Mouse (Mus musculus) gastrocnemius, postnatal 4 days (tissue): Measurements from ENCODE around the gene Cnpy4. TPM values are rescaled to one million over a fixed set of nuclear protein-coding genes. Genes with fewer than 3 reads are reported as not detected.

Source experiments
- DNase-seq, 2 experiments: peaks; one replicate each; pipeline ENCODE4 v3.0.0; 2021 to 2022; ENCODE audit warnings: low spot score in 2 of 2, mixed read lengths in 2 of 2
- long read RNA-seq, 2 experiments: library from polyadenylated mRNA; stranded (forward); transcript quantifications; one replicate each; pipeline ENCODE4 v2.0.0; 2021
- total RNA-seq, 2 experiments: library from RNA; stranded (reverse); gene quantifications; 2 replicates each; pipeline ENCODE4 v1.2.3; 2021

Gene Cnpy4
- 10 to 100 TPM; 18.9 to 19.9 TPM for total RNA-seq
- long read RNA-seq, experiment 1, transcript Cnpy4-202 (6 exons, 1,855 nt) = major isoform, 19 of 20 reads
- long read RNA-seq, experiment 1, partial matches to known transcripts = 0 of 20 reads
- long read RNA-seq, experiment 1, other reads (novel, unspliced or antisense) = 1 of 20 reads
- long read RNA-seq, experiment 2, transcript Cnpy4-202 (6 exons, 1,855 nt) = major isoform, 16 of 17 reads
- long read RNA-seq, experiment 2, partial matches to known transcripts = 1 of 17 reads
- long read RNA-seq, experiment 2, other reads (novel, unspliced or antisense) = 0 of 17 reads

DNA sequence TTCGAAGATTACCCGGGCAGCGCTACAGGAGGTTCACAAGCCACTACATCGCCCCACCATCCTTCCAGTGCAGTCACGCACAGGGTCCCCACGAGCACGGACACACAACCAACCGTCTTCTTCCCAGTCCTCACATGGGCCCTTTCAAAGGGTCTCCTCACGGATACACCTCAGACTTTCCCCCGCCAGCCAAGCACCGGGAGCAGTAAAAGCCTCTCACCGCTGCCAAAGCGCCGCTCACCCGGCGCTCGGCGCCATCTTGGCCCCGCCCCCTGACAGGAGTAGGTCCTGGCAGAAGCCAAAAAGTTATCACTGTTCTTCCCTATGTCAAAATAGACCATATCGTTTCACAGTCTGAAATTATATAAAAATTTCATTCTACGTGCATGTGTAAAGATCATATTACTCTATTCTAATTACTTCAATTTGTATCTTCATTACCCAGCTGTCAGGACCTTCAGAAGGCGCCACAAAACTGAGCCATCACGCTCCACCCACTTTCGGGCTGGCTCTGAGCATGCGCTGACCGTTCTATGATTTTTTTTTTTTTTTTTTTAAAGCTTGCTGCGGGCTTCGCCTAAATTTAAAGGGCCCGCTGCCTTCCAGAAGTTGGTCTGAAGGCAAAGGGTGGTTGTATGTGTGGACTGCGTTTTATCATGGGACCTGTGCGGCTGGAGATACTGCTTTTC lies at the start of gene Cnpy4, which contains the start of gene Taf6:
Cnpy4 (plus strand) TSS at position 536 of the 689 bp plus-strand sequence.
Taf6 (minus strand) TSS at position 502 of the 689 bp plus-strand sequence.
- peak; percentile 66 to 85 for DNase-seq

DNA sequence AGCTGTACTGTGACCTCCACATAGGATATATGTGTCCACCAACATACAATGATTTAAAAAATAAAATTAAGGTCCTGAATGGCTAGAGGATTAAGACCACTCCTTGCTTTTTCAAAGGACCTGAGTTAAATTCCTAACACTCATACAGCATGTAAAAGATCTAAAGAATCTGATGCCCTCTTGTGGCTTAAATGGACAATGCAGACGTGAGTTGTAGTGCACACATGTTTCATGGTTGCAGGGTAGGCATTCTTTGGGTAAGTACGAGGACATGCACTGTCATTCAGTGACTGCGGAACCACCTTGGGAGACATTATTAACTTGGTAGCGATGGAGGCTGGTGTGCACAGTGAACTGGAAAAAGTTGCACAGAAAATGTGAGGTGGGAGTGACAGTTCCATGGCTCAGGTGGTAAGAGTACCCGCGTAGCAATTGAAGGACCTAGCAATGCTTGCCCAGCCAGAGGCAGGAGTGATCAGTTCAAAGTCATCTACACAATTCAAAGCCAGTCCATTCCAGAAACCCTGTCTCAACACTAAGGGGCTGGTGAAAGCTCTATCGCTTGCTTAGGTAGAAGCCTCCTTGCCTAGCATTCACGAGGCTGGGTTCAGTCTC lies 49.2 kb upstream of the Cnpy4 start:
- DNase-seq = peak in 1 of 2 experiments; percentile 13

- no peak for DNase-seq
These were observed 48.7 kb upstream of the Cnpy4 start for GRCm38 (mm10) chr5:138138585-138138984.

- DNase-seq = no peak
These were observed 32.9 kb upstream of the Cnpy4 start for GRCm38 (mm10) chr5:138154390-138154789.

GRCm38 (mm10) chr5:138155443-138155976 lies 31.8 kb upstream of the Cnpy4 start, which contains the start of gene Zfp113:
Zfp113 (minus strand) TSS chr5:138155744.
- DNase-seq = peak; percentile 48 to 79

GRCm38 (mm10) chr5:138160224-138160762 lies 27.0 kb upstream of the Cnpy4 start:
- DNase-seq = no peak

- peak; percentile 89 to 94 for DNase-seq
These were observed 26.2 kb upstream of the Cnpy4 start, which contains the start of gene Cops6 for GRCm38 (mm10) chr5:138160842-138161665. Cops6 (plus strand) TSS chr5:138161071.

- no peak for DNase-seq
These were observed 24.2 kb upstream of the Cnpy4 start for GRCm38 (mm10) chr5:138163046-138163445.

DNA sequence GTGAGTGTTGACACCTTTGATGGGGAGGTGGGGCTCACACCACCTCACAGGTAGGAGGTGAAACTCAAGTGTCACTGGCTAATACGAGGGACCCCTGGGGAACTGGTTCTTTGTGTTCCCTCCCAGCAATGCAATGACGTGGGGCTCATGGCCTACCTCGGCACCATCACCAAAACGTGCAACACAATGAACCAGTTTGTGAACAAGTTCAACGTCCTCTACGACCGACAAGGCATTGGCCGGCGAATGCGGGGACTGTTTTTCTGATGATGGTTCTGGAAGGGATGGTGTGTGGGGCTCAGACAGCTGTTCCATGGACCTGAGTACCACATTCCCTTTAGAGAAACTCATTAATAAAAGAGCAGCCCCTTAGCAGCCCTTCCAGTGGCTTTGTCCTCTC lies 23.7 kb upstream of the Cnpy4 start:
- DNase-seq = no peak

GRCm38 (mm10) chr5:138165594-138165993 lies 21.7 kb upstream of the Cnpy4 start:
- no peak for DNase-seq

DNA sequence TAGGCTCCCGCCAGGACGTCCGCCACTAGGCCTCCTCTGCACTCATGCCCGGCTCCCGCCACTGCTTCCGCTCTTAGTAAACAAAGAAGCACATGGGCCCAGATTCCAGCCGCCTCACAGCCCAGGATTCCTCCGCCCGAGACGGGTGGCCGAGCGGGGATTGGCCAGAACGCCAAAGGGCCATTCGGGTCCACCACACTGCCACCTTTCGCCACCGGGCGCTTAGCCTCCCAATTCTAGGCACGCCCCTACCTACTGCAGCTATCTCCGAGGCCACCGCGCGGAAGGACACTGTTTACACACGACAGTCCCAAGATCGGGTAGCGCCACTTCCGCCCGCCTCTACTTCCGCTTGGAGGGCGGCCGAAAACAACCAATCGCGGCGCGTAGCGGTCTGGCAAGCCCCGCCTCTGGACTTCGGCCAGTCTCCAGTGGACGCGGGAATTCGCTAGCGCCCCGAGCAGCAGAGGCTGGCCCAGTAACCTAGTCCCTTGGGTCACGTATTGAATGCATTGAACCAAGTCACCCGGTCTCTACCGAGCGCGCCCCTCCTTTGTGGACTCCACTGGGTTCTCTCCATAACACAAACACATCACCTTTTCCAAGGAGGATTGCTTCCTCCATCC lies 16.2 kb upstream of the Cnpy4 start:
- DNase-seq = peak; percentile 96 to 98

DNA sequence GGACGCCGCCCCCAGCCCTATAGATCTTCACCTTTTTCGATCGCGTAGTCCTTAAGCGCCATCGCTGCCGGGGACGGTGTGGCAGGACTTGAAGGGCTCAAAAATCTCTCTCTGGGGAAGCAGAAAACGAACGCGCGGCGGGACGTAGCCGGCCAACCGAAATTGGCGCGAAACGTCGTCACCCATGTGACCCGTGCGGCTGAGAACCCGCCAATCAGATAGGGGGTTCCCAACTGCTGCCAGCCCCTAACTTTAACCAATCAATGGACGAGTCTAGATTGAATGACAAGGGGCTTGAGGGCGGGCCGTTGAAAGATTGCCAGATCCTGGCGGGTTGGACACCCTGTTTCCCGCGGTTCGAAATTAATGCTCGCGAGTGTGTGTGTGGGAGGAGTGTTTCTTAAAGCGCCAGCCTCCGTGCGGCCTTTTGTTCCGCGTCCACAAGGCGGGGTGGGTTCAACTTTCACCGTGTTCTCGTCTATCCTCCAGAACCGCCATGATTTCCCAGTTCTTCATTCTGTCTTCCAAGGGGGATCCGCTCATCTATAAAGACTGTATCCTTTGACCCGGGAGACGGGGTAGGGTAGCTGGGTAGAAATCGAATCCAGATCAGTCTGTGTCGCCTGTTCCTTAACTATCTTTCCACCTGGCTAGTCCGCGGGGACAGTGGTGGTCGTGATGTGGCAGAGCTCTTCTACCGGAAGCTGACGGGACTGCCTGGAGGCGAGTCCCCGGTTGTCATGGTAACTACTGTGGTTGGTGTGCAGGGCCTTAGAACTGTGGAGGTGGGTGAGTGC lies 15.4 kb upstream of the Cnpy4 start, which contains the start of the genes Ap4m1 and Mcm7:
Ap4m1 (plus strand) TSS at position 308 of the 797 bp plus-strand sequence.
Mcm7 (minus strand) TSS at position 728 of the 797 bp plus-strand sequence.
- peak; percentile 96 to 98 for DNase-seq

DNA sequence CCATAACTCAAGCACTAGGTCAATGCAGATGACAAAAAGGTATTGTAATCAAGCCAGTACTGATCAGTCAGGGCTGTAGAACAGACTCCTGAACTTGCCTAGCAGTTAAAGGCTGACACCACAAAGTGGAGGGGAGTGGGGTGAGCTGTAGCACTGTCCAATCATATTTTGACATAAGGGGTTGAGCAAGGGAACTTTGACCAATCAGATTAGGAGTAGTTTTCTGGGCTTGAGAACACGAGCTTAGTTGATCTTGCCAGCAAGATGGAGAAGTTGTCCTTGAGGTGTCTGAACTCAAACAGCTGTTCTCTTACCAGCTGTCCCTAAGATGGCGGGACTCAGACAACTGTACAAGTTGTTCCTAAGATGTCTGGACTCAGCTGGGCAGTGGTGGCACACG lies 14.1 kb upstream of the Cnpy4 start:
- no peak for DNase-seq

GRCm38 (mm10) chr5:138187661-138188306 lies 499 bp downstream of the Cnpy4 start:
- peak in 1 of 2 experiments; percentile 64 for DNase-seq

GRCm38 (mm10) chr5:138193771-138194727 lies 6.8 kb downstream of the Cnpy4 start, which contains the start of gene Mblac1:
Mblac1 (plus strand) TSS chr5:138194314.
- peak; percentile 47 to 80 for DNase-seq

- DNase-seq = peak in 1 of 2 experiments; percentile 44
These were observed 7.6 kb downstream of the Cnpy4 start for GRCm38 (mm10) chr5:138194755-138195345.

DNA sequence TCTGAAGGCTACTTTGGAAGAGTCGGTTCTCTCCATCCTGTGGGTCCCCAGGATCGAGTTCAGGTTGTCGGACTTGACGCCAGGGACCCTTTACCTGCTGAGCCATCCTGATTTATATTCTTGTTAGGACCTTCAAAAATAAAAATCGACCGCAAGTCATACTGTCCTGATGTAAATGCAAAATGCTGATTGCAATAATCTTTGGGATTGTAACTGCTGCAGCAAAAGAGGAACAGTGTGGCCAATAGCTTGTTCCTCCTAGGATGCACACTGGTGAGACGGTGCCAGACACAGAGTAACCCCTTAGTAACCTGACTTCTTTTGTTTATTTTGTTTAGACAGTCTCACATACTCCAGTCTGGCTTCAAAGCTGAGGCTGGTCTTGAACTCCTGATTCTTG lies 8.2 kb downstream of the Cnpy4 start:
- no peak for DNase-seq
